Mouse (Mus musculus) stomach, postnatal 0 days (tissue): ENCODE measurements around the gene Neurod1. TPM values are rescaled to one million over a fixed set of nuclear protein-coding genes. Genes with fewer than 3 reads are reported as not detected.

ENCODE experiments used
- ATAC-seq: fragments of 200-750 bp; cut with Nextera tagmentation; 2 replicates; pipeline ENCODE4 v1.8.0; 2017; ENCODE audit not compliant: low FRiP score, low TSS enrichment
- DNase-seq: peaks from one replicate; pipeline ENCODE4 v3.0.0-alpha.2; 2016; ENCODE audit warnings: low spot score
- H3K27ac ChIP-seq: fragments of 300-500 bp; sonication (generic); replicated peaks from 2 replicates; pipeline ENCODE4 v1.5.1; 2014; ENCODE audit warnings: mild to moderate bottlenecking, control low read depth
- H3K27me3 ChIP-seq: fragments of 300-500 bp; sonication (generic); 2 replicates; pipeline ENCODE4 v1.6.1; 2014; ENCODE audit warnings: low read length; ENCODE audit not compliant: control insufficient read depth, insufficient read depth
- H3K36me3 ChIP-seq: fragments of 300-500 bp; sonication (generic); 2 replicates; pipeline ENCODE4 v1.6.1; 2014; ENCODE audit warnings: low read length, mixed read lengths; ENCODE audit not compliant: control insufficient read depth, insufficient read depth
- H3K4me1 ChIP-seq: fragments of 300-500 bp; sonication (generic); replicated peaks from 2 replicates; pipeline ENCODE4 v1.6.1; 2014; ENCODE audit warnings: antibody characterized with exemption; ENCODE audit not compliant: control insufficient read depth, insufficient read depth
- H3K4me2 ChIP-seq: fragments of 300-500 bp; sonication (generic); replicated peaks from 2 replicates; pipeline ENCODE4 v1.6.1; 2014; ENCODE audit warnings: low read depth, mild to moderate bottlenecking, control low read depth, moderate library complexity
- H3K4me3 ChIP-seq: fragments of 300-500 bp; sonication (generic); 2 replicates; pipeline ENCODE4 v1.5.1; 2014; ENCODE audit warnings: low read depth, low read length, control low read depth
- H3K9ac ChIP-seq: fragments of 300-500 bp; sonication (generic); 2 replicates; pipeline ENCODE4 v1.6.1; 2014; ENCODE audit warnings: mild to moderate bottlenecking, low read length, control low read depth, mixed read lengths
- H3K9me3 ChIP-seq: fragments of 300-500 bp; sonication (generic); 2 replicates; pipeline ENCODE4 v1.6.1; 2016; ENCODE audit warnings: low read length; ENCODE audit not compliant: control insufficient read depth
- CTCF ChIP-seq: IDR thresholded peaks from 2 replicates; pipeline ENCODE4 v1.5.1; 2016; ENCODE audit warnings: antibody characterized with exemption, low read depth, mild to moderate bottlenecking, moderate library complexity
- EP300 ChIP-seq: optimal IDR thresholded peaks from 2 replicates; pipeline ENCODE3; 2016; ENCODE audit warnings: antibody characterized with exemption
- WGBS: fragments of 180-500 bp; shearing (Covaris S2); extraction: QIAGEN DNeasy Blood & Tissue Kit; methylation state at CpG from one replicate; pipeline ENCODE4 v1.1.7; 2014; 5-methylcytosine and 5-hydroxymethylcytosine counted together
- polyA plus RNA-seq: library from polyadenylated mRNA; unstranded; fragments of >200 nt; fragmentation: Nextera tagmentation; extraction: Ambion mirVana; gene quantifications from 2 replicates; pipeline ENCODE4 v1.2.1, GENCODE M21; 2015

Gene Neurod1
- polyA plus RNA-seq, 1 experiment from 2014 or later: 0.61 TPM

- Histone ChIP-seq H3K36me3 (no peaks in the 10 kb centered on the region), H3K27ac (no peak overlapping the region), H3K9me3 (no peaks in the 10 kb centered on the region), H3K27me3 (no peaks in the 10 kb centered on the region), H3K9ac (no peak overlapping the region), H3K4me3 (no peak overlapping the region), H3K4me2 (no peak overlapping the region), H3K4me1 (no peaks in the 10 kb centered on the region)
- DNase-seq (no peak), ATAC-seq (no peak)
- 91% methylated on average over 7 of the region's 7 CpGs for WGBS
- no peak for TF ChIP-seq EP300
- no peak for TF ChIP-seq CTCF
Observed at GRCm38 (mm10) chr2:79414505-79414904, 42.0 kb downstream of the Neurod1 start.

GRCm38 (mm10) chr2:79410903-79411255, 45.7 kb downstream of the Neurod1 start:
- WGBS: 72% methylated on average over 3 of the region's 3 CpGs
- ATAC-seq (no peak), DNase-seq (no peak)
- H3K4me3 ChIP-seq: no peak overlapping the region
- TF ChIP-seq CTCF: no peak
- no peak for TF ChIP-seq EP300
- no peak overlapping the region for H3K27ac ChIP-seq
- no peaks in the 10 kb centered on the region for H3K4me1 ChIP-seq
- H3K9ac ChIP-seq: no peak overlapping the region
- H3K9me3 ChIP-seq: no peaks in the 10 kb centered on the region
- H3K4me2 ChIP-seq: no peak overlapping the region
- no peaks in the 10 kb centered on the region for H3K36me3 ChIP-seq
- H3K27me3 ChIP-seq: no peaks in the 10 kb centered on the region

GRCm38 (mm10) chr2:79410247-79410902, 46.2 kb downstream of the Neurod1 start:
- Histone ChIP-seq H3K9ac (no peak overlapping the region), H3K4me2 (no peak overlapping the region), H3K9me3 (no peaks in the 10 kb centered on the region), H3K36me3 (no peaks in the 10 kb centered on the region), H3K4me1 (no peaks in the 10 kb centered on the region), H3K4me3 (no peak overlapping the region), H3K27me3 (no peaks in the 10 kb centered on the region), H3K27ac (no peak overlapping the region)
- ATAC-seq (no peak), DNase-seq (no peak)
- 46% methylated on average over 15 of the region's 15 CpGs for WGBS
- no peak for TF ChIP-seq CTCF
- TF ChIP-seq EP300: no peak

GRCm38 (mm10) chr2:79405661-79406405, 50.7 kb downstream of the Neurod1 start:
- WGBS: 86% methylated on average over 5 of the region's 5 CpGs
- DNase-seq (no peak), ATAC-seq (no peak)
- no peak overlapping the region for H3K4me2 ChIP-seq
- TF ChIP-seq EP300: no peak
- no peak for TF ChIP-seq CTCF
- H3K9me3 ChIP-seq: no peaks in the 10 kb centered on the region
- no peak overlapping the region for H3K4me3 ChIP-seq
- no peaks in the 10 kb centered on the region for H3K27me3 ChIP-seq
- H3K36me3 ChIP-seq: no peaks in the 10 kb centered on the region
- H3K4me1 ChIP-seq: no peaks in the 10 kb centered on the region
- H3K27ac ChIP-seq: no peak overlapping the region
- no peak overlapping the region for H3K9ac ChIP-seq

Other genes starting within 250 kb of the Neurod1 start
- 1.3 TPM in 2 replicates for gene Itga4, start 201.3 kb downstream of the Neurod1 start, polyA plus RNA-seq
- 0.67 and 1.2 TPM in 2 replicates for gene Cerkl, start within 50 bp of the Neurod1 start, polyA plus RNA-seq
- 23.3 and 25.2 TPM in 2 replicates for gene Itprid2, start 178.6 kb upstream of the Neurod1 start, polyA plus RNA-seq